Mouse (Mus musculus) myocyte (in vitro differentiated cells): ENCODE measurements around the gene Whrn.

ENCODE experiments used
- CEBPB ChIP-seq: IDR thresholded peaks from 2 replicates; pipeline ENCODE4 v1.6.1; 2011; ENCODE audit warnings: mild to moderate bottlenecking, moderate library complexity; ENCODE audit not compliant: poor library complexity, insufficient read depth, severe bottlenecking
- E2F4 ChIP-seq: IDR thresholded peaks from one replicate; pipeline ENCODE4 v1.6.1; 2011; ENCODE audit warnings: mild to moderate bottlenecking, control low read depth, moderate library complexity; ENCODE audit not compliant: insufficient read depth
- MAX ChIP-seq: IDR thresholded peaks from one replicate; pipeline ENCODE4 v1.6.1; 2011; ENCODE audit warnings: low read depth, mild to moderate bottlenecking, control low read depth
- MYOD1 ChIP-seq, 3 experiments: IDR thresholded peaks; one replicate each; pipeline ENCODE4 v1.6.1; 2011; ENCODE audit warnings: control low read depth in 2 of 3, low read depth in 2 of 3, mild to moderate bottlenecking in 2 of 3, moderate library complexity in 1 of 3; ENCODE audit not compliant: insufficient read length in 2 of 3, control insufficient read depth in 1 of 3
- MYOG ChIP-seq, 3 experiments: IDR thresholded peaks; one replicate each; pipeline ENCODE4 v1.6.1; 2011; ENCODE audit warnings: control low read depth in 2 of 3, low read depth in 2 of 3, mild to moderate bottlenecking in 2 of 3; ENCODE audit not compliant: insufficient read length in 2 of 3, control insufficient read depth in 1 of 3, insufficient read depth in 1 of 3
- POLR2A ChIP-seq: IDR thresholded peaks from one replicate; pipeline ENCODE4 v1.6.1; 2011; ENCODE audit warnings: low read depth, mild to moderate bottlenecking, control low read depth, moderate library complexity; ENCODE audit not compliant: insufficient read length
- POLR2AphosphoS2 ChIP-seq: IDR thresholded peaks from one replicate; pipeline ENCODE4 v1.6.1; 2011; ENCODE audit warnings: low read depth, control low read depth; ENCODE audit not compliant: insufficient read length
- REST ChIP-seq: IDR thresholded peaks from one replicate; pipeline ENCODE4 v1.6.1; 2011; ENCODE audit warnings: mild to moderate bottlenecking, control low read depth, moderate library complexity; ENCODE audit not compliant: insufficient read depth, insufficient read length
- SRF ChIP-seq: IDR thresholded peaks from one replicate; pipeline ENCODE4 v1.6.1; 2011; ENCODE audit warnings: low read depth; ENCODE audit not compliant: control insufficient read depth, insufficient read length
- TCF12 ChIP-seq: IDR thresholded peaks from one replicate; pipeline ENCODE4 v1.6.1; 2011; ENCODE audit warnings: mild to moderate bottlenecking, control low read depth; ENCODE audit not compliant: poor library complexity, insufficient read depth, severe bottlenecking
- TCF3 ChIP-seq: IDR thresholded peaks from one replicate; pipeline ENCODE4 v1.6.1; 2011; ENCODE audit warnings: low read depth, control low read depth; ENCODE audit not compliant: insufficient read length
- USF1 ChIP-seq: IDR thresholded peaks from one replicate; pipeline ENCODE4 v1.6.1; 2011; ENCODE audit warnings: low read depth, mild to moderate bottlenecking, control low read depth, moderate library complexity

- TF ChIP-seq TCF12 (no peak), E2F4 (no peak), USF1 (no peak), POLR2AphosphoS2 (no peak), MYOD1 (IDR thresholded peaks at IDR 0.05; ENCODE audit: control insufficient read depth in 1 of 3, insufficient read length in 2 of 3, low read depth in 2 of 3) (no peak), POLR2A (no peak), CEBPB (no peak), MAX (no peak), REST (no peak), MYOG (IDR thresholded peaks at IDR 0.05; ENCODE audit: control insufficient read depth in 1 of 3, insufficient read depth in 1 of 3, insufficient read length in 2 of 3, low read depth in 2 of 3) (no peak), TCF3 (no peak), SRF (no peak)
Measured at GRCm38 (mm10) chr4:63399691-63400270, 96.0 kb downstream of the Whrn start.
